15 mouse cellular contexts compared by ENCODE assay signal in the genomic region with DNA sequence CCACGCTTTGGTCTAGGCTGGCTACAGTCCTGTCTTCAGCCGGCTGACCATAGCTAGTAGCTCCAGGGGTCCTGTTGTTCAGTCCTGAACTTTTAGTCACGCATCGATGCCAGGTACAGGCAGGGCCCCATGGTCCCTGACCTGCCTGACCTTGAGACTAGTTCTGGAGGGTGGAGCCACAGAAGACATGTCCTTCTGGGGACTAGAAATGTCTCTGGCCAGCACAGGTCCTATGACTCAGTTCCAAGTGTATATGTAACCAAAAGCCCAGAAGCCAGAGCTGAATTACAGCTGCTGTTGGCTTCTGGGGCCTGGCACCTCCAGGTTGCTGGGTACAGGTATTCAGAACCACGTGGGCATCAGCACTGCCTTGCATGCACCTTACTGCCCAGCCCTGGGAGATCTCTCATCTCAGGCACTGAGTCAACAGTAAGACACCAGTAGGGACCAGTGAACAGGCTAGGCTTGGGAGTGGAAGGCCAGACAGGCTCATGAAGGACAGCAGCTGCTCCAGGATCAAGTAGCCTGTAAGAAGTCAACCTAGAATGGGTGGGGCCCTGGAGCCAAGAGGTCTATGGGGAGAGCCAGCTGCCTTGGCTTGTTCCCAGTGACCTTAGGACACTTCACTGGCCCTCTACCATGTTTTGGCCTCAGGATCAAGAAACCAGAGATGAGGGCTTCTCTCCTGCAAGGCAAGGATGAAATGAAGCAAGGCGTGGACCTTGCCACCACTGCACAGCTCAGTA. TPM values are rescaled to one million over a fixed set of nuclear protein-coding genes. Genes with fewer than 3 reads are reported as not detected.
DNase-seq lines count a peak whose midpoint lies in the region; ATAC-seq lines count a peak whose summit lies in the region.
"Had no signal": no experiment of that assay in that cellular context is flagged by ENCODE, and none has a peak within 500 bp of the region (broad histone marks: within the 10 kb centered on the region; RNA-seq: fewer than 3 reads in every experiment).

No protein-coding gene starts in this region.

- H3K9me3 ChIP-seq in limb, embryonic 10.5 days (replicated peaks) = no peaks in the 10 kb centered on the region
- H3K9me3 ChIP-seq in hindbrain, embryonic 11.5 days (ENCODE audit: control insufficient read depth, low read length) = no peaks in the 10 kb centered on the region
- H3K9me3 ChIP-seq: forebrain, embryonic 13.5 days; limb, embryonic 13.5 days; neural tube, embryonic 15.5 days had no signal

- 88% methylated on average over 6 of the region's 6 CpGs for WGBS in limb, embryonic 10.5 days
- WGBS in hindbrain, embryonic 11.5 days = 72% methylated on average over 6 of the region's 6 CpGs

- H3K27me3 ChIP-seq in limb, embryonic 10.5 days (ENCODE audit: low read depth, poor library complexity, severe bottlenecking) = no peaks in the 10 kb centered on the region
- H3K27me3 ChIP-seq in hindbrain, embryonic 11.5 days (ENCODE audit: control insufficient read depth, insufficient read depth, low read length) = no peaks in the 10 kb centered on the region
- H3K27me3 ChIP-seq: forebrain, embryonic 13.5 days; limb, embryonic 13.5 days; neural tube, embryonic 15.5 days had no signal

- H3K27ac ChIP-seq in limb, embryonic 10.5 days = peak overlapping the region; percentile 31; the same call in 1 of the 2 replicates
- H3K27ac ChIP-seq in hindbrain, embryonic 11.5 days (ENCODE audit: low read depth, low read length) = no peak overlapping the region
- H3K27ac ChIP-seq: forebrain, embryonic 13.5 days; hindbrain, embryonic 14.5 days; limb, embryonic 13.5 days; neural tube, embryonic 15.5 days had no signal

- peaks cover 9% of the 10 kb centered on the region; the same call in 1 of the 2 replicates for H3K4me1 ChIP-seq in limb, embryonic 10.5 days
- no peaks in the 10 kb centered on the region for H3K4me1 ChIP-seq in hindbrain, embryonic 11.5 days (replicated peaks; ENCODE audit: control insufficient read depth, insufficient read depth, low read length)

- no peak overlapping the region for H3K4me3 ChIP-seq in limb, embryonic 10.5 days
- H3K4me3 ChIP-seq in hindbrain, embryonic 11.5 days (ENCODE audit: low read depth, low read length) = no peak overlapping the region
- H3K4me3 ChIP-seq: forebrain, embryonic 13.5 days; limb, embryonic 13.5 days; neural tube, embryonic 15.5 days had no signal

- H3K9ac ChIP-seq in hindbrain, embryonic 11.5 days (ENCODE audit: low read depth, low read length) = no peak overlapping the region
- H3K9ac ChIP-seq: forebrain, embryonic 13.5 days; hindbrain, embryonic 14.5 days; limb, embryonic 13.5 days; neural tube, embryonic 15.5 days had no signal

- DNase-seq in adrenal gland, postnatal 14 days = peak; percentile 46
- no peak for DNase-seq in adrenal gland, postnatal 4 days (ENCODE audit: low spot score in 2 of 2)
- DNase-seq in kidney, adult 11 months = peak; percentile 87
- DNase-seq in kidney, postnatal 4 days = no peak
- peak; percentile 62 to 80 for DNase-seq in kidney, adult 8-10 months
- no peak for DNase-seq in limb, embryonic 10.5 days (ENCODE audit: low spot score)
- no peak for DNase-seq in thymus, postnatal 14 days
- DNase-seq in hindbrain, embryonic 11.5 days (ENCODE audit: low spot score) = no peak
- DNase-seq: adrenal gland, adult 8-10 months; retina, postnatal 1 day had no signal

- ATAC-seq in hindbrain, embryonic 11.5 days (ENCODE audit: low FRiP score) = no peak
- ATAC-seq: forebrain, embryonic 13.5 days; intestine, postnatal 0 days had no signal

- H3K4me2 ChIP-seq in hindbrain, embryonic 11.5 days (replicated peaks; ENCODE audit: low read depth, low read length) = no peak overlapping the region
- H3K4me2 ChIP-seq: forebrain, embryonic 13.5 days; hindbrain, embryonic 14.5 days; limb, embryonic 13.5 days; neural tube, embryonic 15.5 days had no signal

- H3K36me3 ChIP-seq in limb, embryonic 10.5 days = no peaks in the 10 kb centered on the region
- H3K36me3 ChIP-seq in hindbrain, embryonic 11.5 days (ENCODE audit: control insufficient read depth, insufficient read depth, low read length) = no peaks in the 10 kb centered on the region
- H3K36me3 ChIP-seq: limb, embryonic 13.5 days; neural tube, embryonic 15.5 days had no signal

RNA-seq across cellular contexts. Expression of gene Angptl2, which starts 26.8 kb away (rescaled TPM):
- total RNA-seq in adrenal gland, postnatal 14 days (2021) = 35.6 and 36.8 TPM in 2 replicates
- 10 to 100 TPM; 41.9 to 51.7 TPM for total RNA-seq in adrenal gland, postnatal 4 days (2021)
- 40.1 and 51.8 TPM in 2 replicates for polyA plus RNA-seq in limb, embryonic 10.5 days (2016; fragmentation: Nextera tagmentation; extraction: Ambion mirVana)
- polyA plus RNA-seq in hindbrain, embryonic 11.5 days (2014; fragmentation: Nextera tagmentation; extraction: Ambion mirVana) = 19.9 and 21.3 TPM in 2 replicates

RNA-seq across cellular contexts. Expression of gene Garnl3, which starts 57.6 kb away (rescaled TPM):
- 15.1 and 20.9 TPM in 2 replicates for total RNA-seq in adrenal gland, postnatal 14 days (2021)
- 10 to 100 TPM; 35.7 to 39.7 TPM for total RNA-seq in adrenal gland, postnatal 4 days (2021)
- 8.6 and 9.4 TPM in 2 replicates for polyA plus RNA-seq in limb, embryonic 10.5 days (2016; fragmentation: Nextera tagmentation; extraction: Ambion mirVana)
- 14.3 and 18.5 TPM in 2 replicates for polyA plus RNA-seq in hindbrain, embryonic 11.5 days (2014; fragmentation: Nextera tagmentation; extraction: Ambion mirVana)

Comparison
In these comparisons a context has a peak if more than half of its experiments do, and no peak if none do; other contexts are left out.
1. DNase-seq: peak in adrenal gland, postnatal 14 days (single experiment), kidney, adult 11 months (single experiment) and kidney, adult 8-10 months (2 of 2); none in adrenal gland, postnatal 4 days (0 of 2), kidney, postnatal 4 days (0 of 2), limb, embryonic 10.5 days (single experiment), thymus, postnatal 14 days (single experiment) and hindbrain, embryonic 11.5 days (single experiment).